Mouse (Mus musculus) kidney, postnatal 25 days (tissue): Measurements from ENCODE around the gene Dlg4.

Source experiments
- DNase-seq, 2 experiments: peaks; one replicate each; pipeline ENCODE4 v3.0.0; 2021; ENCODE audit warnings: mixed read lengths in 2 of 2

Dlg4 gene

DNA sequence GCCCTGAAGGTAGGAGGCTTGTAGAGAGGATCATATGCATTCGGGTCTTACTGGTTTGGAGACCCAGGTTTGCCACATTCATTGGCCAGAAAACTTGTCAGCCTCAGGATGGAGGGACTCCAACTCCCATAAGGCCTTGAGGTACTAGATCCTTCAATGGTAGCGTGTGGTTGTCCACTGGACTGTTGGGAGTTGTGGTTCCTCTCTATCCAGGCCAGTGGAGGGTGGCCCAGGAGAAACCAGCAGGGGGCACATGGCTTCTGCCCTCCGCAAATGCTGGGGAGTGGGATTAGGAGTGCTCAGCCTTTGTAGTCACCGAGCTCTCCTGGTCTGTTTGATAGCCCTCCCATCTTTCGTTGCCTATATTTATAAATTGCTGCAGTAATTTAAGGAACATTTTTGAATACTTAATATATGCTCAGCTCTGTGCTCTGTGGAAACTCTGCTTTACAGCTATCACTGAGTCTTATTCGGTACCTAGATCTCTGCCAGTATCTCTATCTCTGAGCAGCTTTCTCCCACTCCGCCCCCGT lies 4.1 kb downstream of the Dlg4 start:
- DNase-seq: peak; percentile 79 to 87

DNA sequence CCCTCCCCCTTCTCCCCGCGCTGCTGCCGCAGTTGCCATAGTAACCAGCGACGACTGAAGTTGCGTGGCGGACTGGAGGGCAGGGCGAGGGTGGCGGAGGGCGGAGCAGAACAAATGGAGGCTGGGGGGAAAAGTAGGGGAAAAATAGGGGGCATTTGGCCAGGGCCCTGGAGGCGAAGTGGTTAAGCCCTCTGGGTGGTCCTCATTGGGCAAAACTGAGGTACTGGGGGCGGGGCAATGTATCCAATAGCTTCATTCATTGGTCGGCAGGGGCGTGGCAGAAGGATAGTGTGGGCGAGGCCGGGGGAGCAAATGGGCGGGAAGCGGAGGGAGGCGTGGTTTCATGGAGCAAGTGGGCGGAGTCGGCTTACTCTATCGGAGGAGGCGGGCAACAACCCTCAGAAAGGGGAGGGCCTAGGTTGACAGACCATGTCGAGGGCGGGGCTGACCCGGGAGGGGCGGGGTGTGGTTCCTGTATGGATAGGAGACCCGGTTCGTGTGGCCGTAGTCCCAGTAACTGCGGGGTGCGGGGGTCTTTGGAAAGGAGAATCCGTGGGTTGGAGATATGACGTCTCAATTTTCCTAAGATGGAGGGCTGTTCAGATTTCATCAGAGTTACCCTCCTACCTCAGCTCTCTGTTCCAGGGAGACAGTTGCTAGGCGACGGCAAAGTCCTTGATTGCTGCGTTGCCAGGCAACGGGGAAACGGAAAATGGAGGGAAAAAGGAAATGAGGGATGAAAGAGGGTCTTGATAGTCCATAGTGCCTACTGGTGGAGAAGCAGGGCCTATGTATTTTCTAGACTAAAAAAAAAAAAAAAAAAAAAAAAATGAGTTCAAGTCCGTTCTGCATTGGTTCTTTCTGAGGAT lies 4.8 kb downstream of the Dlg4 start:
- peak; percentile 97 to 99 for DNase-seq

DNA sequence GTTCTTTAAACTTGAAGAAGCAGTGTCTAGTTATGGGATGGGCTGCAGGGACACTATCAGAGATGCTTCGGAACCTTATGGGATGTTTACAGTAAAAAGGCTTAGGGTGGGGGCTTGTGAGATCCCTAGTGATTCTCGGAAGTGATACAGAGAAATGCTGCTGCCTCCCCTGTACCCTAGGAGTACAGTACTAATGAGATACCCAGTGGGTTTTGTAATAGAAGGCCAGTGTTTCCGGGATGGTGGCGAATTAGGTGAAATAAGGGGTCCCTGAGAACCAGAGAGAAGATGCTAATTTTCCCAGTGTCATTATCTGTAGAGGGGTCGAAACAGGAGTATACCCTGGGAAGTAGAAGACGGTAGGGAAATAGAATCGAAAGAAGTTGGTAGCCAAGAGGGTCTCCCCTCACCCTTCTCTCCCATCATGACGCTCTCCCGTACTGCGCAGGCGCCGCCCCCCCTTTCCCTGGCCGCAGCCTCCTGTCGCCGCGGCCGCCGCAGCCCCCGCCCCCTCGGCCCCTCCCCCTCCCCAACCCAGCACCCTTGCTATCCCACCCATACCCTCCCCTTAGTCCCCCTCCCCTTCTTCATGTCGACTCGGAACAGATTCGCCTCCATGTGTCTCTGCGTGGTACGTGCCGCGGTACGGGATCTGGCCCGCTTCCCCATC lies 6.9 kb downstream of the Dlg4 start:
- DNase-seq: peak in 1 of 2 experiments; percentile 37

DNA sequence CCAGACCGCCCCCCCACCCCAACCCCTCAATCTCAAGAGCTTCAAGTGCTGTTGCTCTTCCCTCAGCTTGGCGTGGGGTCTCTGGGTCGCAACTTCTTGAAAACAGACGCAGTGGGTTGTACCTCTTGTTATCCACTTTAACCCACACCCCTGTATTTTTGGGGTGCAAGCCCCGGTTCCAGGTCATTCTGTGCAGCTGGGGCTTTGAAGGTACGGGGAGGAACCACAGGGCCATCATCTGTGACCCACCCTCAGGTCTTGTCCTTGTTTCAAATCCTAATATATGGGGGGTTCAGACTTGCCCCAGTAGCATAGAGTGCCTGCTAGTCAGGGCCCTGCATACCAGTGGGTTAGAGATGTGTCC lies 7.4 kb downstream of the Dlg4 start:
- peak in 1 of 2 experiments; percentile 35 for DNase-seq

DNA sequence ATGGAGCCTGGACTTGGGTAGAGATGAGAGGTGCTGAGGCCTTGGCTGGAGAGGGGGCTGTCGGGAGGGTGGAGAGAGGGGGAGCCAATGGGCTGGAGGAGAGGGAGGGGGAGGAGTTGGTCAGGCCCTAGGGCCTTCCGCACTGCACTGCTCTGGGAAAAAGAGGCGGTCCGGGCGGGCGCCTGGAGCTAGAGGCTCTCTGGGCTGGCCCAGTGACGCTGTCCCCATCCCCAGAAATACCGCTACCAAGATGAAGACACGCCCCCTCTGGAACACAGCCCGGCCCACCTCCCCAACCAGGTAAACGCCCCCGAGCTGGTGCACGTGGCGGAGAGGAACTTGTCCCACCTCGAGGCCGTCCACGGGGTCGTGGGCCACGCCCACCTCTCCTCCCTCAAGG lies 9.9 kb downstream of the Dlg4 start:
- peak; percentile 37 to 67 for DNase-seq

DNA sequence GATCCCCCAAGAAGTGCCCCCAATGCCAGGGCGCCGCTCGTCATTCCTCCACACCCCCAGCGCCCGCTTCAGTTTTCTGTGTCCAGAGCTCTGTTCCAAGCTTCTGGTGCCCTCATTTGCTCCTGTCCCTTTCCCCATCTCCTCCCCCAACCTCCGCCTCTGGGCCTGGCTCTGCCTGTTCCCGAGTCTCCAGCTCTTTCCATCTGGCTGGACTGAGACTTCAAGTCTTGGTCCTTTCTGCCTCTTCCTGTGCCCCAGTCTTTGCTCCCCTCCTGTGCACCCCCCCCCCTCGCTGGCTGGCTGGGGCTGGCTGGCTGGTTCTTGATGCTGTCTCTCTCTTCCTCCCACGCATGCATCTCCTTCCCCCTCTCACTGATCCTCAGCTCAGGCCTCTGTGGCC lies 10.7 kb downstream of the Dlg4 start:
- peak in 1 of 2 experiments; percentile 38 for DNase-seq

DNA sequence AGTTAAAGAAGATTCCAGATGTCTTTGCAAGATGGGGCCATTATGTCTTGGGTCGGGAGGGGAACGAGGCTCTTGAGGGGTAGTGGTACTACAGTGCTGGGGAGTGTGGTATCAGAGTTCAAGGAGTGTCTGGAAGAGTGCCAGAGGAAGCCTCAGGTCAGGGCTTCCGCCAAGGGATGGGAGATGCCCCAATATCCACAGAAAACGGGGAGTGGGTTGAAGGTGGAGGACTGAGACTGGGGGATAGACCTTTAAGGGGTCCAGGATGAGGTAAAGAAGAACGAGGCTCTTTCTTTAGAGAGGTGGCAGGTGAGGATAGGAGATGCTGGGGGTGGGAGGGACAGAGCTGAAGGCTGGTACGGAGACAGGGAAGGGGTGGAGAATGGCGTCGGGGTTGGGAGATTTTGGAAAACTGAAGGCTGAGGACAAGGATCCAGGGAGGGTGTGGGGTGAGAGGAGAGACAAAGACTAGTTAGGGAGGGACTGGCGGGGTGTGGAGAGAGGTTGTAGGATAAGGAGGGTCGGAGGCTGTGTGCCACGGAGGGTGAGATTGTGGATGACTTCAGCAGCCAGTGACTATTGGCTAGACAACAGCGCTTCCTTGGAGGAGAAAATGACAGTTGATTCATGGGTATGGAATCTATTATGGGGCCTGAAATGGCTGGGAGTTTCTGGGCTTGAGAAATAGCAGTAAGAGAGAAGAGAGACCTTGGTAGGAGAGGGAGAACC lies 11.8 kb downstream of the Dlg4 start:
- DNase-seq: peak in 1 of 2 experiments; percentile 30

DNA sequence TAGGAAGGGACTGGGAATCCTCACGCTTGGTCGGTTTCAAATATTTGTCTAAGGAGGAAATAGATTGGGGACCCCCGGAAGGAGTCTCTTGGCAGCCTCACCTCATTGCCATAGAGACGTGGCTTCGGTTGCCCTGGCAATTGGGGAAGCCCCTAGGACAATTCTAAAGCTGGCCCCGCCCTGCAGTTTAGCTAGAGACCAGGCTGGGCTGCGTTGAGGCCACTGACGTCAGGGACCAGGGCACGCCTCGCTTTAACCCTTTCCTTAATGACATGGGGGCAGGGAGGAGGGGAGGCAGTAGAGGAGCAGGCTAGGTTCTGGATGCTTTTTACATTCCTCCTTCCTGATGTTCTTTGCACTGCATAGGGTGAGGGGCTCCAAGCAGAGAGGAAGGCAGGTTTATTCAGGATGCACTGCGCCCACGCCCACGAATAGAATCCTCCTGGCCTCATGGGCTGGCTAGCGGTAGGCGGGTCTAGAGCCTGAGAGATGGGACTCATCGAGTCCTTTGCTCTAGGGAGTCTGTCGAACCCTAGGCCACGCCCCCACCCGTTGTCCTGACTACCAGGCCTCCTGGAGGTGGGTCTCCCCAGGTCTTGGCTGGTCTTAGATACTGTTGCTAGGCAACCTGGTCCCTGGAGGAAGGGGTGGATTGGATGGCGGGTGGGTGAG lies 12.5 kb downstream of the Dlg4 start:
- DNase-seq: peak; percentile 45 to 63

DNA sequence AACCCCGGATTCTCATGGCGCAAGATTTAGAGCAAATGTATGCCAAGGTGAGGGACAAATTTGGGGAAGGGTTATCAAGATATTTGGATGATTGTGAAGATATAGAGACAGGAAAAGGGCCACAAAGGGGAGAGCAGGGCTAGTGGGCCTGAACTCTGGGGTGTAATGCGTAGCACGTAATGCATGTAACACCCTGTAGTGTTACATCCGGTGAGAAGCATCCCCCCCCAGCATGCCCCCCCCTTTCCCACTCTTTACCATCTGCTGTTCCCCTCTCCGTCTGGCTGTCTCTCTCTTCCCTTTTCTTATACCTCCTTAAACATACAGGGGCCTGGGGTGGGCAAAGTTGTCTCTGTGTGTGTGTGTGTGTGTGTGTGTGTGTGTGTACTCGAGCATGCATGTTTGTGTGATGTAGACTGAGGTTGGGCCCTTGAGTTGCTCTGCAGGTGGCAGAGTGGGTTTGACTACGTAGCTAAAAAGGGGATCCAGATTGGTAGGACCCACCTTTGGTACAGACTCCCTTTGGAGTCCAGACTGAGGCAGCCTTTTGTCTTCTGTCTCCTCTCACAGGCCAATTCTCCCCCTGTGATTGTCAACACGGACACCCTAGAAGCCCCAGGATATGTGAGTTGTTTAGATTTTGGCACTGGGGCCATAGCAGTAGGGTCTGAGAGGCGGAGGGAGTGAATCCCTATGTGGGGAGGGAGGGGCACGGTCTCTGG lies 13.2 kb downstream of the Dlg4 start:
- DNase-seq: no peak

DNA sequence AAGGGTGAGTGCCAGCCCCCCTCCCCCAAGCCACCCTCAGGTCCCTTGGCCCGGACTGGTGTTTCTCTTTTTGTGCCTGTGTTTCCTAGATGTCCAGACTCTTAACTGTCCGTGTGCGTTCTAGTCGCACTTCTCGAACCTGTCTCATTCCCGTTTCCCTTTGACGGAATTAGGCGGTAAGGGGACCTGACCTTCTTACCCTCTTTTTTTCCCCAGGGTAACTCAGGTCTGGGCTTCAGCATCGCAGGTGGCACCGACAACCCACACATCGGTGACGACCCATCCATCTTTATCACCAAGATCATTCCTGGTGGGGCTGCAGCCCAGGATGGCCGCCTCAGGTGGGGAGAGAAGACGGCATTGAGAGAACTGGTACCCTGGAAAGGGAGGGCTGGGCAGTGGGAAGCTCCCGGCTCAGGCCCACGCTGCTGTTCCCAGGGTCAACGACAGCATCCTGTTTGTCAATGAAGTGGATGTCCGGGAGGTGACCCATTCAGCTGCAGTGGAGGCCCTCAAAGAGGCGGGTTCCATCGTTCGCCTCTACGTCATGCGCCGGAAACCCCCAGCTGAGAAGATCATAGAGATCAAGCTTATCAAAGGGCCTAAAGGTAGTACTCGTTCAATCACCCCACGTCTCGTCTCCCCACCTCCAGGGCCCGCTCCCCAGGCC lies 14.0 kb downstream of the Dlg4 start:
- peak in 1 of 2 experiments; percentile 29 for DNase-seq

DNA sequence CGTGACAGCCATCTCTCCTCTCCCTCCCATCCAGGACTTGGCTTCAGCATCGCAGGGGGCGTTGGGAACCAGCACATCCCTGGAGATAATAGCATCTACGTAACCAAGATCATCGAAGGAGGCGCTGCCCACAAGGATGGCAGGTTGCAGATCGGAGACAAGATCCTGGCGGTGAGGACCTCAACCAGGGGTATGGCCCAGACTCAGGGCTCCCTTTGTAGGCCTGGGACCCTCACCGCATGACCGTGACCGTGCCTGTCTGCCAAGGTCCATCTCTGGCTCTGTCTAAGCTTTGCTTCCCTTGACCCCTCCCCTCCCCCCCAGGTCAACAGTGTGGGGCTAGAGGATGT lies 14.6 kb downstream of the Dlg4 start:
- peak in 1 of 2 experiments; percentile 32 for DNase-seq

DNA sequence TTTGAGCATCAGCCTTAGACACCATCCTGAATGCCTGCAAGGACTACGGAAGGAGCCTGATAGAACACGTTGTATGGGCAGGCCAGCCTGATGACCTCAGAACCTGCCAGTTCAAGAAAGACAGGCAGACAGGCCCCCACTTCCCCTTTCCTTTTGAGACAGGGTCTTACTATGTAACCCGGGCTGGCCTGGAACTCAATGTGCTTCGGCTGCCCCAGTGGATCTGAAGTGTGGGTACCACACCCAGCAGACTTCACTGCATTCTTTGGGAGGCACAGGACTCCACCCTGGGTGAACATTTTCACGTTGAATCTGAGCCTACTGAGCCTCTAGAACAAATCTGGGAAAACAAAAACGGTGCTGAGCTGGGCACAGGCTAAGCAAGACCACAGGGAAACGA lies 21.4 kb downstream of the Dlg4 start:
- DNase-seq: no peak

DNA sequence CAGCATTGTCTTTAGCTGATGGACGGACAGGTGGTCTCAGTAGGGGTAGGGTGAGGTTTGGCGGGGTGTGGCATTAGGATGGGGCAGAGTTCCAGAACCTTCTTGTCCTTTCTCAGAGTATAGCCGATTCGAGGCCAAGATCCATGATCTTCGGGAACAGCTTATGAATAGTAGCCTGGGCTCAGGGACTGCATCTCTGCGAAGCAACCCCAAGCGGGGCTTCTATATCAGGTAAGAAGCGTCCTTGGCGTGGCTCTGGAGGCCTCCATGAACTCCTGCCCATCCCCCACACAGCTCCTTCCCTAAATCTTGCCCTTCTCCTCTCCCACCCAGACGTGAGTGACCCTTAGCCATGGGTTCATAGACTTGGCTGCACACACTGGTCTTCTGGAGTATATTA lies 22.9 kb downstream of the Dlg4 start:
- no peak for DNase-seq

DNA sequence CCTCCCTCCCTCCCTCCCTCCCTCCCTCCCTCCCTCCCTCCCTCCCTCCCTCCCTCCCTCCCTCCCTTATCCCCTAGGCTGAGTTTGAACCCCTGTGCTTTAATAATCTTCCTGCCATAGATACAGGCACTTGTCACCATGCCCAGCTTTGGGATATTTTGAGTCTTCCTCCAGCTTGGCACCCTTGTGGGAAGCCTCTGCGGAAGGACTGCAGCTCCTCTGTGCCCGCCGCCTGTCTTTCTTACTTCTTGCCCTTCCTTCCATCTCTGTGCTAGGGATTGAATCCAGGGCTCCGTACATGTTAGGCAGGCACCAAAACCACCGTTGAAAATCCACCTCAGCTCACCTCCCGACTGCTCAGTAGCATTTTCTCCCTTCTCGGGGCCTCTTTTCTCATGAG lies 23.4 kb downstream of the Dlg4 start:
- DNase-seq: no peak

DNA sequence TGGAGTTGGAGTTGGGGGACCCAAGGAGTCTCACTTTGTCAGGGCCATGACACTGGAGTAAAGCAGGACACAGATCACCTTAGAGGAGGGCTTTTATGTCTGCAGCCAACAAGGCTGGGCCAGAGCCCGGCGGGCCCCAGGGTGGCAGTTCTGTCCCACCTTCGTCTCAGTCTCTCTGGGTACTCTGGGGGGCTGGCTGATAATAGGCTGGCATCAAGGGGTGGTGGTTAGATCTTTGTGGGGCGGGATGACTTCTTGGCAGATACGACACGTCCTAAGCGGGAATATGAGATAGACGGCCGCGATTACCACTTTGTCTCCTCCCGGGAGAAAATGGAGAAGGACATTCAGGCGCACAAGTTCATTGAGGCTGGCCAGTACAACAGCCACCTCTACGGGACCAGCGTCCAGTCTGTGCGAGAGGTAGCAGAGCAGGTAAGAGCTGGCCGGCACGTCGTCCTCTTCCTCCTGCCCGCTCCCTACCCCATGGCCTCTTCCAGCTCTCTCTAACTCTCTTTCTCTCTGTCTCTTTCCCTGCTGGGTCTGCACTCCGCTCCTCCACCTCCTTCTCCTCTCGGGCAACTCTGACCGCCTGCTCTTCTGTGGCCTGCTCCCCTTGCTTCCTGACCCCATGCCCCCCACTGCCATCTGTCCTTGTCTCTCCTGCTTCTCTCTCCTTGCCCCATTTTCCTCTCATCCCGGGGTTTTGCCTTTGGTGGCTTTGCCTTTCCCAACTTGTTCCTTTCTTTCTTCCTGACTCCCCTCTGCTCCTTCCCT lies 25.8 kb downstream of the Dlg4 start:
- no peak for DNase-seq

DNA sequence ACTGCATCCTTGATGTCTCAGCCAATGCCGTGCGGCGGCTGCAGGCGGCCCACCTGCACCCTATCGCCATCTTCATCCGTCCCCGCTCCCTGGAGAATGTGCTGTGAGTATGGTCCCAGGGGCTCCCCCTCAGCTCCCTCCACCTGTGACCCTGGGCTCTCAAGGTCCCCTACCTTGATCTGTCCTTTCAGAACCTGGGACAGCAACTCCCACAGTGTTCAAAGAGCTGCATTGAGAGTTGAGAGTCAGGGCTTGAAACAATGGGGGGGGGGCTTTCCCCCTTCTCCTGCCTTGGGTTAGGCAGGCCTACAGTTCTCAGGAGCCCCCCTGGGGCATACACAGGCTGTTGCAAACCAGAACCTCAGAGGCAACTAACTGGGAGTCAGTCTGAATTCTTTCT lies 26.9 kb downstream of the Dlg4 start:
- no peak for DNase-seq

DNA sequence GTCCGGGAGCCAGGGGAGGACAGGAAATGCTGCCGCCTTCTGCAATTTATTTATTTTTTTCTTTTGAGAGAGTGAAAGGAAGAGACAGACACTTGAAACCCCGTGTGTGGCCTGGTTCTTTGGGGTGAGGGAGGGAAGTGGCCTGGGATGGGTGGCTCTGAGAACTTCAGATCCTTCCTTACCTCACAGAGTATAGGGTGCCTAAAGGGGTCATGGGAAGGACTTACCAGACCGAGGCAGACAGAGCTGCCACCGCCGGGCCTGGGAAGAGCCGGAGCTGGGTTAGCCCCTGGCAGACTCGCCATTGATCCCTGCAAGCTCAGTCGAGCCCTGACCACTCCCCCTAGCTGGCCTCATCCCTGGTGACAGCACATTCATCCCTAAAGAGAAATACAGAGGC lies 28.7 kb downstream of the Dlg4 start:
- DNase-seq: no peak

DNA sequence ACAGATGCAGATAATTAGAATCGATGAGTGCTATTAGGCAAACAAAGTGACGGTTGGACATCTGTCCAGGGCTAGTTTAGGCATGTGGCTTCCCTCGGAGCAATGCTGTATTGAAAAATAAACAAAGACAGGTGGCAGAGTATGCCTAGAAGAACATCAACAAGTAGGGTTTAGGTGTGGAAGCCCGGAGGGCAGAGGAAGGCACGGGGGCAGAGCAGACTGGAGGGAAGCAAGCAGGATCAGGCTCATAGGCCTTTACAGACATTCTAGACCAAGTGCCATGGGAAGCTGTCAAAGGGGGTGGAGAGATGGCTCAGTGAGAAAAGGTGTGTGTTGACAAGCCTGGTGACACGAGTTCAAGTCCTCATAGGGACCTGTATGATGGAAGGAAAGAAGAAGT lies 32.6 kb downstream of the Dlg4 start:
- DNase-seq: no peak

DNA sequence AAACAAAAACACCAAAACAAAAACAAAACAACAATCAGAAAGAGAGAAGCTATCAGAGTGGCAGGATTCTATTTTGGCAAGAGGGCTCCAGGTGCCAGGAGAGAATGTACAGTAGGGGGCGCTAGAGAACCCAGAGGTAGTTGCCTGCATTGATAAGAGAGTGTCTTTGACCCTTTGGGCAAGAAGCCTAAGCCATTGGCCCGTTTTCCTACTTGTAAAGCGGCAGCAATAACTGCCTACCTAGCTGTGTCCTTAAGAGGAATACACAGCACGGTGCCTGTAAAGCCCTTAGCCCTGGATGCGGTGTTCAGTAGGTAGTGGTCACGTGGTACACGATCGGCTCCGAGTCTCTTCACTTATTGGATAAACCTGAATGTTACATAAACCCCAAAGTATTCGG lies 33.1 kb downstream of the Dlg4 start:
- no peak for DNase-seq

DNA sequence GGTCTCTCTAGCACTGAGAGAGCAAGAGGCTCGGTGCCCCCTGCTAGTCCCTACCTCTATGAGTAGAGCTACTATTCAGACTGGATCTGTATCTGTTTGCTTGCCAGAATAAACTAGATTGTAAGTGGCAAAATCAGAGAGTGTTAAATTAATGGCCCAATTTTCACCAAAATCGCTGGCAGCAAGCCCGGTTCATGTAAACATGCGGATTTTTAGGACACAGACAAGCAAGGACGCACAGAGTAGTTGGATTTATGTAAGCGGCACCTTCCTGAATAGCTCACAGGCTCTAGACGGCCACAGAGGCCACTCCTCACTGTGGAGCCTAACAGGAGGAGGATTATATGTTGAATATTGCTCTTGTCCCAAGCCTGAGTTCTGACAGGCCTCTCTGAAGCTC lies 36.4 kb downstream of the Dlg4 start:
- DNase-seq: no peak
